Mouse (Mus musculus): ENCODE data around the gene Jchain. TPM values are rescaled to one million over a fixed set of nuclear protein-coding genes. Genes with fewer than 3 reads are reported as not detected.

Jchain gene
- total RNA-seq, 2 experiments from 2014 or later, result 0.38 TPM; not detected in 1

GRCm38 (mm10) chr5:88540845-88541244 is 13.2 kb upstream of the Jchain start:
- no peak for DNase-seq
- intact Hi-C loops (cut with DNase I), result no loop called here

GRCm38 (mm10) chr5:88534697-88535096 is 7.0 kb upstream of the Jchain start:
- no peak for DNase-seq
- intact Hi-C loops (cut with DNase I), result no loop called here

GRCm38 (mm10) chr5:88530908-88531307 is 3.2 kb upstream of the Jchain start:
- intact Hi-C loops (cut with DNase I), result no loop called here
- DNase-seq, result no peak

- intact Hi-C loops (cut with DNase I), result no loop called here
- DNase-seq, result no peak
Observed at GRCm38 (mm10) chr5:88519232-88519631, 8.5 kb downstream of the Jchain start.

- DNase-seq, result no peak
- intact Hi-C loops (cut with DNase I), result no loop called here
Observed at GRCm38 (mm10) chr5:88508990-88509389, 18.7 kb downstream of the Jchain start.

- intact Hi-C loops (cut with DNase I), result no loop called here
- no peak for DNase-seq
Observed at GRCm38 (mm10) chr5:88508555-88508954, 19.1 kb downstream of the Jchain start.

GRCm38 (mm10) chr5:88499781-88500180 is 27.9 kb downstream of the Jchain start:
- intact Hi-C loops (cut with DNase I), result no loop called here

GRCm38 (mm10) chr5:88491111-88491510 is 36.6 kb downstream of the Jchain start:
- intact Hi-C loops (cut with DNase I), result no loop called here
- DNase-seq, result no peak

More at GRCm38 (mm10) chr5:88499781-88500180, 27.9 kb downstream of the Jchain start:
- DNase-seq, result no peak

GRCm38 (mm10) chr5:88489004-88489403 is 38.7 kb downstream of the Jchain start:
- DNase-seq, result no peak
- intact Hi-C loops (cut with DNase I), result no loop called here

GRCm38 (mm10) chr5:88487675-88488074 is 40.0 kb downstream of the Jchain start, which contains the start of gene Enam:
Enam (plus strand) TSS chr5:88487975.
- intact Hi-C loops (cut with DNase I), result no loop called here

More at GRCm38 (mm10) chr5:88487675-88488074, 40.0 kb downstream of the Jchain start, which contains the start of gene Enam:
- no peak for DNase-seq

Other genes starting within 250 kb of the Jchain start
- gene Prol1, start 210.6 kb downstream of the Jchain start, total RNA-seq (2021), result not detected
- gene Amtn, start 151.8 kb downstream of the Jchain start, total RNA-seq (2021), result not detected
- not detected for gene Ambn, start 71.9 kb downstream of the Jchain start, total RNA-seq (2021)
- not detected for gene Enam, start 39.9 kb downstream of the Jchain start, total RNA-seq (2021)
- gene Utp3, start 26.6 kb upstream of the Jchain start, total RNA-seq (2021), result 10 to 100 TPM; 23.3 TPM
- 10 to 100 TPM; 13.6 to 14.1 TPM for gene Rufy3, start 37.1 kb upstream of the Jchain start, total RNA-seq (2021)
- gene Grsf1, start 148.3 kb upstream of the Jchain start, total RNA-seq (2021), result 100 to 1,000 TPM; 208 to 215 TPM
- 10 to 100 TPM; 24.0 to 26.8 TPM for gene Mob1b, start 193.0 kb upstream of the Jchain start, total RNA-seq (2021)
- gene Dck, start 237.1 kb upstream of the Jchain start, total RNA-seq (2021), result 1 to 10 TPM; 2.8 to 3.3 TPM

All from heart, postnatal 36 days (tissue).